Mouse (Mus musculus): ENCODE measurements around the gene Sec22b.

DNA sequence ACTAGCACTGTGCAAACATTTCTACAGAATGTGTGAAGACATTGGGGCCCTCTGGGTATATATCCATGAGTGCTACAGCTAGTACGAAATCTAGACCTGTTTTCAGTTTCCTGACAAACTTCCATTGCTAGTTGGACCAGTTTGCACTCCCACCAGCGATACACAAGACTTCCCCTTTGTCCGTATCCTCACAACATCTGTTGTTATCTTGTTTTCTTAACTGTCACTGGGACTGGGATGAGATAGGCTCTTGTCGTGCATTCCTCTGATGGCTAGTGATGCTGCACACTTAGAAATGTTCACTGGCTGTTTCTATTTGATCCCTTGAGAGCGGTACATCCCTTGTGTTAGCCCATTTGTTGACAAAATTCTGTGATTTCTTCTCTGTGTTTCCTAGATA, 49.0 kb downstream of the Sec22b start:
- TF ChIP-seq POLR2A (IDR thresholded peaks at IDR 0.05; ENCODE audit: control insufficient read depth, low read depth, low read length) (no peak), CTCF (IDR thresholded peaks at IDR 0.05; ENCODE audit: control insufficient read depth, insufficient read depth, insufficient replicate concordance, low read depth, low read length) (no peak)
